Mouse (Mus musculus): ENCODE measurements at regions not wholly inside any gene's neighbourhood (a gene's known extent, or its start where the extent isn't known, plus 50 kb on each side); places are given as distances from the start of the nearest gene placed in this dataset.

GRCm38 (mm10) chr4:55672288-55672687 lies 140.0 kb upstream of the Klf4 start:
- TF ChIP-seq POLR2A (IDR thresholded peaks at IDR 0.05; ENCODE audit: insufficient read length, low read depth) (no peak), E2F4 (IDR thresholded peaks at IDR 0.05; ENCODE audit: insufficient read depth) (no peak), CEBPB (IDR thresholded peaks at IDR 0.05; ENCODE audit: insufficient read depth, poor library complexity, severe bottlenecking) (no peak)

All from myocyte (in vitro differentiated cells).